Mouse (Mus musculus) lung, adult 2 months (tissue): ENCODE results near the gene Maml3.

Source experiments
- CTCF ChIP-seq: fragments of 200-500 bp; IDR thresholded peaks from 2 replicates; pipeline ENCODE4 v1.5.1; 2011; ENCODE audit warnings: mild to moderate bottlenecking, low read length, control low read depth; ENCODE audit not compliant: insufficient read depth
- POLR2A ChIP-seq: fragments of 200-500 bp; IDR thresholded peaks from 2 replicates; pipeline ENCODE4 v1.6.1; 2011; ENCODE audit warnings: low read depth, mild to moderate bottlenecking, control low read depth, low read length, borderline replicate concordance; ENCODE audit errors: extremely low read depth

- TF ChIP-seq CTCF (no peak), POLR2A (no peak)
Observed at GRCm38 (mm10) chr3:51874252-51874651, 230.6 kb downstream of the Maml3 start.
